Mouse (Mus musculus) limb, embryonic 14.5 days (tissue): ENCODE data around the gene Prep. TPM values are rescaled to one million over a fixed set of nuclear protein-coding genes. Genes with fewer than 3 reads are reported as not detected.

Source experiments
- ATAC-seq: fragments of 200-750 bp; cut with Nextera tagmentation; 2 replicates; pipeline ENCODE4 v1.8.0; 2017; ENCODE audit warnings: low read depth, moderate number of reproducible peaks, moderate TSS enrichment; ENCODE audit not compliant: low FRiP score
- DNase-seq: peaks from one replicate; pipeline ENCODE4 v3.0.0-alpha.2; 2015; ENCODE audit warnings: low spot score
- H3K27ac ChIP-seq: fragments of 300-500 bp; sonication (generic); replicated peaks from 2 replicates; pipeline ENCODE4 v1.5.1; 2014; ENCODE audit warnings: low read depth, mild to moderate bottlenecking, low read length, moderate library complexity, mixed read lengths
- H3K27me3 ChIP-seq: fragments of 300-500 bp; sonication (generic); 2 replicates; pipeline ENCODE4 v1.6.1; 2014; ENCODE audit warnings: low read length, mixed read lengths; ENCODE audit not compliant: control insufficient read depth, insufficient read depth
- H3K36me3 ChIP-seq: fragments of 300-500 bp; sonication (generic); 2 replicates; pipeline ENCODE4 v1.6.1; 2014; ENCODE audit warnings: mild to moderate bottlenecking, low read length, moderate library complexity, mixed read lengths; ENCODE audit not compliant: control insufficient read depth, insufficient read depth
- H3K4me1 ChIP-seq: fragments of 300-500 bp; sonication (generic); 2 replicates; pipeline ENCODE4 v1.6.1; 2014; ENCODE audit warnings: antibody characterized with exemption, low read length, mixed read lengths; ENCODE audit not compliant: control insufficient read depth, insufficient read depth
- H3K4me2 ChIP-seq: fragments of 300-500 bp; sonication (generic); replicated peaks from 2 replicates; pipeline ENCODE4 v1.6.1; 2014; ENCODE audit warnings: low read depth, mild to moderate bottlenecking, low read length, moderate library complexity; ENCODE audit not compliant: severe bottlenecking
- H3K4me3 ChIP-seq: fragments of 300-500 bp; sonication (generic); replicated peaks from 2 replicates; pipeline ENCODE4 v1.5.1; 2014; ENCODE audit warnings: low read length
- H3K9ac ChIP-seq: fragments of 300-500 bp; sonication (generic); 2 replicates; pipeline ENCODE4 v1.6.1; 2014; ENCODE audit warnings: mild to moderate bottlenecking, low read depth, low read length, moderate library complexity; ENCODE audit not compliant: severe bottlenecking
- H3K9me3 ChIP-seq: fragments of 300-500 bp; sonication (generic); 2 replicates; pipeline ENCODE4 v1.6.1; 2016; ENCODE audit warnings: low read length; ENCODE audit not compliant: control insufficient read depth
- POLR2A ChIP-seq: fragments of 200-500 bp; IDR thresholded peaks from 2 replicates; pipeline ENCODE4 v1.8.0; 2012; ENCODE audit warnings: inconsistent platforms, mild to moderate bottlenecking, moderate library complexity, borderline replicate concordance; ENCODE audit not compliant: insufficient read depth, insufficient read length; ENCODE audit errors: extremely low read depth
- WGBS: fragments of 180-500 bp; shearing (Covaris S2); extraction: QIAGEN DNeasy Blood & Tissue Kit; methylation state at CpG from one replicate; pipeline ENCODE4 v1.1.7; 2014; 5-methylcytosine and 5-hydroxymethylcytosine counted together
- polyA plus RNA-seq, 2 experiments: library from polyadenylated mRNA; depleted of rRNA in 1 of 2; stranded (reverse) in 1 of 2; unstranded in 1 of 2; fragments of >200 nt; fragmentation: Nextera tagmentation in 1 of 2; extraction: Ambion mirVana in 1 of 2; gene quantifications; 2 replicates each; pipeline versions ENCODE4 v1.2.1 to v1.2.3; 2012 to 2014

Prep gene
- polyA plus RNA-seq, 2 experiments, result 15.1 to 18.8 TPM

GRCm38 (mm10) chr10:45140474-45141212, 73.6 kb downstream of the Prep start:
- WGBS, result 18% methylated on average over 7 of the region's 7 CpGs
- ATAC-seq, result peak; percentile 50
- no peak for TF ChIP-seq POLR2A
- Histone ChIP-seq H3K27ac (no peak overlapping the region), H3K36me3 (no peaks in the 10 kb centered on the region), H3K4me1 (peaks cover 17% of the 10 kb centered on the region), H3K9me3 (no peaks in the 10 kb centered on the region), H3K9ac (no peak overlapping the region), H3K4me2 (no peak overlapping the region; the same call in 1 of the 2 replicates), H3K27me3 (no peaks in the 10 kb centered on the region), H3K4me3 (no peak overlapping the region)
- DNase-seq, result peak; percentile 38

GRCm38 (mm10) chr10:45142359-45142758, 75.4 kb downstream of the Prep start:
- DNase-seq, result no peak
- H3K9me3 ChIP-seq, result no peaks in the 10 kb centered on the region
- H3K27me3 ChIP-seq, result no peaks in the 10 kb centered on the region
- no peak overlapping the region for H3K27ac ChIP-seq
- H3K4me1 ChIP-seq, result peaks cover 17% of the 10 kb centered on the region
- H3K4me3 ChIP-seq, result no peak overlapping the region
- 72% methylated on average over 5 of the region's 5 CpGs for WGBS
- no peak overlapping the region for H3K4me2 ChIP-seq
- TF ChIP-seq POLR2A, result no peak
- H3K36me3 ChIP-seq, result no peaks in the 10 kb centered on the region
- ATAC-seq, result no peak
- no peak overlapping the region for H3K9ac ChIP-seq

GRCm38 (mm10) chr10:45144038-45144817, 77.2 kb downstream of the Prep start:
- Histone ChIP-seq H3K27ac (no peak overlapping the region), H3K36me3 (peaks cover 6% of the 10 kb centered on the region), H3K27me3 (no peaks in the 10 kb centered on the region), H3K4me2 (no peak overlapping the region), H3K4me3 (no peak overlapping the region), H3K9ac (no peak overlapping the region), H3K9me3 (no peaks in the 10 kb centered on the region), H3K4me1 (peaks cover 17% of the 10 kb centered on the region)
- WGBS, result 90% methylated on average over 6 of the region's 6 CpGs
- no peak for TF ChIP-seq POLR2A
- DNase-seq, result no peak
- no peak for ATAC-seq

GRCm38 (mm10) chr10:45146821-45147220, 79.8 kb downstream of the Prep start:
- Histone ChIP-seq H3K36me3 (peaks cover 26% of the 10 kb centered on the region), H3K9ac (no peak overlapping the region), H3K4me1 (0 out of 2 replicates have a peak, but pooled peaks cover 3% of the 10 kb centered on the region), H3K4me2 (no peak overlapping the region), H3K9me3 (no peaks in the 10 kb centered on the region), H3K27ac (no peak overlapping the region), H3K27me3 (no peaks in the 10 kb centered on the region), H3K4me3 (no peak overlapping the region)
- 46% methylated on average over 6 of the region's 6 CpGs for WGBS
- ATAC-seq, result no peak
- no peak for DNase-seq
- no peak for TF ChIP-seq POLR2A

- H3K9ac ChIP-seq, result no peak overlapping the region
- H3K27me3 ChIP-seq, result no peaks in the 10 kb centered on the region
- H3K4me3 ChIP-seq, result no peak overlapping the region
- 73% methylated on average over 5 of the region's 5 CpGs for WGBS
- no peaks in the 10 kb centered on the region for H3K9me3 ChIP-seq
- no peak for ATAC-seq
- no peak overlapping the region for H3K27ac ChIP-seq
- H3K4me1 ChIP-seq, result no peaks in the 10 kb centered on the region
- DNase-seq, result no peak
- no peak for TF ChIP-seq POLR2A
- no peak overlapping the region for H3K4me2 ChIP-seq
- H3K36me3 ChIP-seq, result peaks cover 61% of the 10 kb centered on the region
Observed at GRCm38 (mm10) chr10:45151137-45151536, 84.1 kb downstream of the Prep start.
